Mouse (Mus musculus) embryonic facial prominence, embryonic 12.5 days (tissue): ENCODE results near the gene Tbx21. TPM values are rescaled to one million over a fixed set of nuclear protein-coding genes. Genes with fewer than 3 reads are reported as not detected.

Experiments
- ATAC-seq: fragments of 200-750 bp; cut with Nextera tagmentation; 2 replicates; pipeline ENCODE4 v1.8.0; 2017; ENCODE audit not compliant: insufficient number of reproducible peaks, insufficient read depth, low FRiP score, low TSS enrichment
- H3K27ac ChIP-seq: fragments of 300-500 bp; sonication (generic); 2 replicates; pipeline ENCODE4 v1.5.1; 2016; ENCODE audit warnings: mild to moderate bottlenecking
- H3K27me3 ChIP-seq: fragments of 300-500 bp; sonication (generic); 2 replicates; pipeline ENCODE4 v1.6.1; 2016; ENCODE audit warnings: mild to moderate bottlenecking, moderate library complexity
- H3K36me3 ChIP-seq: fragments of 300-500 bp; sonication (generic); 2 replicates; pipeline ENCODE4 v1.6.1; 2016; ENCODE audit warnings: mild to moderate bottlenecking
- H3K4me1 ChIP-seq: fragments of 300-500 bp; sonication (generic); 2 replicates; pipeline ENCODE4 v1.6.1; 2016
- H3K4me2 ChIP-seq: fragments of 300-500 bp; sonication (generic); replicated peaks from 2 replicates; pipeline ENCODE4 v1.6.1; 2016; ENCODE audit warnings: mild to moderate bottlenecking, moderate library complexity
- H3K4me3 ChIP-seq: fragments of 300-500 bp; sonication (generic); 2 replicates; pipeline ENCODE4 v1.5.1; 2016; ENCODE audit warnings: mild to moderate bottlenecking
- H3K9ac ChIP-seq: fragments of 300-500 bp; sonication (generic); 2 replicates; pipeline ENCODE4 v1.6.1; 2016; ENCODE audit warnings: mild to moderate bottlenecking, moderate library complexity
- H3K9me3 ChIP-seq: fragments of 300-500 bp; sonication (generic); 2 replicates; pipeline ENCODE4 v1.6.1; 2016; ENCODE audit warnings: mild to moderate bottlenecking, moderate library complexity
- WGBS: fragments of 180-500 bp; shearing (Covaris S2); methylation state at CpG from one replicate; pipeline ENCODE4 v1.1.7; 2016; 5-methylcytosine and 5-hydroxymethylcytosine counted together
- microRNA-seq: library from miRNA; unstranded; fragments of <30 nt; microRNA quantifications from one replicate; pipeline ENCODE4, GENCODE M21; 2017
- polyA plus RNA-seq: library from polyadenylated mRNA; unstranded; fragments of >200 nt; fragmentation: Nextera tagmentation; extraction: Ambion mirVana; gene quantifications from 2 replicates; pipeline ENCODE4 v1.2.1, GENCODE M21; 2016

The Tbx21 gene
- polyA plus RNA-seq, 1 experiment from 2014 or later, result 0.20 TPM

DNA sequence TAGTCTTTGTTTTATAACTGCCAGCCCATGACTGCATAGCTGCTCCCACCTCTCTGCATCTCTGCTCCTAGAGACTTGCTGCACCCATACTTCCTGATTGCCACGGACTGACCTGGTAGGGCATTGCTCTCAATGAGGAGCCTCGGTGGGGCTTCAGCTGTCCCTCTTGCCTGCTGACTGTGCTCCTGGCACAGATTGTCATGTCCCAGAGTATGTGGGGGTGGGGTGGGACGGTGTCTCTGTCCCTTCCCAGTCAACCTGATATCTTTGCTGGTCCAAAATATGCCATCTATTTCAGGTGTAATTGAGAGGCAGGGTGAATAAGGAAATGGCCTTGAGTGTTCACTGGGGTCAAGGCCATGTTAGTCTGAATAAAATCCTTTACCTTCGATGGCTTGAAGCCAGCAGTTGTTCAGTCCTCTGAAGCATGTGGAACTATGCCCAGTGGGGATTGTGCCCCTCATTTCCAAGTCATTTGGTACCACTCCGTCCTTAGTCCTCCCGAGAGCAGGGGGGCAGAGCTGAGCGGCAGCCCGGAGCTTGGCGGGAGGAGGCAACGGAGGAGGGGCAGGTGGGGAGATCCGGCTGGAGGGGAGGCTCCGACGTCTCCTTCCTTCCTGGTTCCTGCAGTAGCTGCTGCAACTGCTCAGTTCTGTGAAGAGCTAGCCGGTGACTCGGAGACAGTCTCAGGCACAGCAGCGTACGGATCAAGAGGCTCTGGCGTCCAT, 64.8 kb downstream of the Tbx21 start, which contains the start of gene Osbpl7:
Osbpl7 (plus strand) TSS at position 413 of the 728 bp plus-strand sequence.
- Histone ChIP-seq H3K4me3 (peak within 1 kb of the TSS; percentile 70), H3K4me1 (peaks cover 19% of the 10 kb centered on the region), H3K27ac (no peak within 1 kb of the TSS), H3K9ac (peak within 1 kb of the TSS; percentile 81), H3K36me3 (peaks cover 40% of the 10 kb centered on the region), H3K27me3 (no peaks in the 10 kb centered on the region), H3K9me3 (no peaks in the 10 kb centered on the region), H3K4me2 (peak within 1 kb of the TSS; percentile 96)
- ATAC-seq, result peak; percentile 55; the same call in 1 of the 2 replicates
- WGBS, result 9% methylated on average over 18 of the region's 18 CpGs

GRCm38 (mm10) chr11:97049492-97050085, 65.5 kb downstream of the Tbx21 start:
- Histone ChIP-seq H3K27me3 (no peaks in the 10 kb centered on the region), H3K4me2 (no peak overlapping the region), H3K9ac (no peak overlapping the region), H3K36me3 (peaks cover 40% of the 10 kb centered on the region), H3K4me1 (peaks cover 19% of the 10 kb centered on the region), H3K4me3 (no peak overlapping the region), H3K9me3 (no peaks in the 10 kb centered on the region), H3K27ac (no peak overlapping the region)
- ATAC-seq, result no peak
- 71% methylated on average over 6 of the region's 6 CpGs for WGBS

DNA sequence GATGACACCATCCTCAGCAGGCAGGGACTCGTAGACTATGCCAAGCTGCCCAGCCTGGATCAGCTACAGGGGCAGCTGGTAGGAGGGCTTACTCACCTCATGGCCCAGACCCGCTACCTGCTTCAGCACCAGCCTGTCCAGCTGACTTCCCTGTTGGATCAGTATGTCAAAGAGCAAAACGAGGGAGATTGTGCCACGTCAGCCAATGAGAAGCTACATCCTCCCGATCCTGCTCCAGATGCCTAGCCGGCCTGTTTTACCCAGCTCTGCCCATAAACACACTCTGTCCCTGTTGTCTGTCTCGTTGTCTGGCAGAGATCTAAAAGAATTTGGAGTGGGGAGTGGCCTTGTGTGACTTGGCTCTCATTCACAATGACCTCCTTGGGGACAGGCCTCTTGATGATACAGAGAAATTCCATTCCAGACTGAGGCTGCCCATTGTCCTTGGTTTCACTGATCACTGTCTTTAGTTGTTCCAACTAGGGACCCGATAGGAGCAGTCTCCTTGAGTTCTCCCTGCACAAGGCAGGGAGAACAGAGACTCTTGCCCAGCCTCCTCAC, 67.0 kb downstream of the Tbx21 start:
- Histone ChIP-seq H3K4me2 (no peak overlapping the region), H3K36me3 (peaks cover 32% of the 10 kb centered on the region), H3K4me3 (no peak overlapping the region), H3K27me3 (no peaks in the 10 kb centered on the region), H3K9me3 (no peaks in the 10 kb centered on the region), H3K27ac (no peak overlapping the region), H3K9ac (no peak overlapping the region), H3K4me1 (peaks cover 19% of the 10 kb centered on the region)
- 82% methylated on average over 8 of the region's 8 CpGs for WGBS
- ATAC-seq, result no peak

Small RNA genes lying within 50 kb of the gene (microRNA-seq; reads per million reads assigned to microRNA genes)
- not detected for gene Mir7235
- 0.91 reads per million for gene Mir8103

Other genes starting within 250 kb of the Tbx21 start
- 88.2 and 96.5 TPM in 2 replicates for gene Cdk5rap3, start 198.8 kb downstream of the Tbx21 start, polyA plus RNA-seq
- 2.4 and 3.3 TPM in 2 replicates for gene Prr15l, start 187.2 kb downstream of the Tbx21 start, polyA plus RNA-seq
- gene Pnpo, start 171.3 kb downstream of the Tbx21 start, polyA plus RNA-seq, result 21.5 and 22.2 TPM in 2 replicates
- gene Sp2, start 132.4 kb downstream of the Tbx21 start, polyA plus RNA-seq, result 15.3 and 17.3 TPM in 2 replicates
- 1.3 and 2.2 TPM in 2 replicates for gene Sp6, start 101.9 kb downstream of the Tbx21 start, polyA plus RNA-seq
- 30.5 and 30.6 TPM in 2 replicates for gene Scrn2, start 85.4 kb downstream of the Tbx21 start, polyA plus RNA-seq
- gene Lrrc46, start 73.9 kb downstream of the Tbx21 start, polyA plus RNA-seq, result 0.87 and 0.89 TPM in 2 replicates
- 79.9 and 81.6 TPM in 2 replicates for gene Mrpl10, start 73.8 kb downstream of the Tbx21 start, polyA plus RNA-seq
- 7.9 and 10.8 TPM in 2 replicates for gene Osbpl7, start 64.7 kb downstream of the Tbx21 start, polyA plus RNA-seq
- 9.6 and 10.4 TPM in 2 replicates for gene Tbkbp1, start 36.2 kb upstream of the Tbx21 start, polyA plus RNA-seq
- gene Kpnb1, start 72.5 kb upstream of the Tbx21 start, polyA plus RNA-seq, result 65.5 and 65.8 TPM in 2 replicates
- gene Npepps, start 165.3 kb upstream of the Tbx21 start, polyA plus RNA-seq, result 99.8 and 103 TPM in 2 replicates
- gene Mrpl45, start 200.4 kb upstream of the Tbx21 start, polyA plus RNA-seq, result 45.0 and 51.4 TPM in 2 replicates
- gene Gpr179, start 236.7 kb upstream of the Tbx21 start, polyA plus RNA-seq, result 0.15 TPM in 2 replicates
- 5.5 and 6.1 TPM in 2 replicates for gene Socs7, start 247.2 kb upstream of the Tbx21 start, polyA plus RNA-seq